Mouse (Mus musculus): Measurements from ENCODE around the gene Trmt1.

GRCm38 (mm10) chr8:84706610-84707266 lies 20.6 kb downstream of the Trmt1 start:
- no peak for TF ChIP-seq CTCF (IDR thresholded peaks at IDR 0.05; ENCODE audit: insufficient read depth, low read length)
- no peak for TF ChIP-seq POLR2A (IDR thresholded peaks at IDR 0.05; ENCODE audit: borderline replicate concordance, extremely low read depth, low read depth, low read length)

Data from lung, adult 2 months (tissue).